Mouse (Mus musculus) natural killer cell, adult 2 months (primary cell): ENCODE data around the gene Gja5.
A peak's percentile ranks its signal among the peaks of the same experiment; 100 is the strongest.
"Not testable (repeated sequence)": the region's sequence is repeated elsewhere in the genome, so short reads cannot be mapped to it uniquely, and the experiment has no call there.

Experiments
- DNase-seq, 2 experiments: peaks; one replicate each; pipeline ENCODE4 v3.0.0; 2022; ENCODE audit warnings: low spot score in 2 of 2

Gja5 gene

DNA sequence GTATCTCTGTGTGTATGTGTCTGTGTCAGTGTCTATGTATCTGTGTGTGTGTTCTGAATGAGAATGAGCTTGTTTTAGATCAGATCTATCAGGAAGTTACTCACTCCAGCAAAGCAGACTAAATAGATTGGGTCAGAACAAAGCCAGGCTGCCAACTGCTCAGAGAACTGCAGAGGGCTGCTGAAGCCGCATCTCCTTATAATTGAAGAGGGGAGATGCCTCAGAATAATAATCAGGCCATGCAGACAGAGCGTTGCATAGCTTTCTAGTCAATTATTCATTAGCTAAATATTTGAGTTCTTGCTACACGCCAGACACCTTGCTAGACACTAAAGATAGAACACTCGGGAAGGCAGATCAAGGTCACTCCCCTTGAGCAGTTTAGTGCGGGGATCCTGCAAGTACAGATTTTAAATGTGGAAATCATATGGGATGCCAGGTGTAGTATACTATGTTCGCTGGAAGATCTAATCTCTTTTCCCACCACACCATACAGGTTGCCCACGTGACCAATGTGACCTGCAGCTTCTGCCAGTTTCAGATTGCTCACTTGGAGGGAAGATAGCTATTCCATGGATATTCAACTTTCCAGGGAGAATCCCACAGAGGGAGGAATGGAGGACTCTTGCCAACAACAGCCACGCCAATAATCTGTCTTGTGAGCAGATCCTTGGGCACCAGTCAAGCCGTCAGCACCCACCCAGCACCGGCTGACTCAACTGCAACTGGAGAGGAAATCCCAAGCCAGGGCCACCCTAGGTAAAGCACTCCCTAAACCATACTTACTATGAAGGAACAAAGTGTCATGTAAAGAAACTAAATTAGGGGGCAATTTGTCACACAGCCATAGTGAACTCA, 196.5 kb downstream of the Gja5 start:
- no peak for DNase-seq

GRCm38 (mm10) chr3:97103946-97104345, 199.5 kb downstream of the Gja5 start:
- not testable (repeated sequence) for DNase-seq

DNA sequence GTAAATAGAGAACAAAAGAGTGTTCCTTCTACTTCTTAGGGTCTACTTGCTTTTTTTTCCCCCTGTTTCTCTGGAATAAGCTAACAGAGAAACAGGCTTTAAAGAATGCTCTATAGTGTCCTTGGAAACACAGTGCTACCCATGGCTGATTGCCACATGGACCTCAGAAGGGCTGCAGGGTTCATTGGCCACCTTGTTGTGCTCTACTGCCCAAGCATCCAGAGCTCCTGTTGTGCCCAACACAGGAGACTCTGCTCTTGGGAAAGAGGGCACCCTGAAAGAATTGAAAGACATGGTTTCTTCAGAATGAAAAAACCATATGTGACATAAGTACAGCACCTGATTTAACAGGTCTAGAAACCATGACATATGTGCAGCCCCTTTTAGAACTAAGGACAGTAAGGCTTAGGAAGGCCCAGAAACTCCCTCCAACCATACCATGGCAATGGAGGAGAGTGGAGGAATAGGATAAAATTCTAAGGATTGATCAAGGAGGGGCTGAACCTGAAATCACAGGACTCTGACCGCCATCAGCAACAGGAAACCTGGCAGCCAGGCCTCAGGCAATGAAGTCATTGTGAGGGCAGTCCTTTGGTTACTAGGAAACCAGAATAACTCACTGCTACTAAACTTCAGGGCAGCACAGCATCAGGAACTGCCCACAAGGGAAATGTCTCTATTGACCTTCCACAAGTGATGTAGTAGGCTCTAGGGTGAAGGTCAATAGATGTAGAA, 200.4 kb downstream of the Gja5 start:
- no peak for DNase-seq

DNA sequence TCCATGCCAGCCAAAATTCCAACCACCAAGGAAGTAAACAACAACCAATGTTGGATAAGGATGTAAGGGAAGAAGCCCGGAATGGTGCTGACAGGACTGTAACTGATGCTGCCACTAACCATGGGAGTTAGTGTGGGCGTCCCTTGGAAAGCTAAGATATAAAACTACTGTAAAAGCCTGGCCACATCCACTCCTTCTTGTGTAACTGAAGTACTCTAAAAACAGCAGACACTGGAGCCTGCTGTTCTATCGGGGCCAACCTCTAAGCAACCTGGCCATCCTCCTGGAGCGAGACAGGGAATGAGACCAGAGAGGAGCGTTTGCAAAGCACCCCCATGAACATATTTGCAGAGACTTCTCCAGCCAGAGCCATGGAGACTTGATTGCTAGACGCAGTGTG, 213.0 kb downstream of the Gja5 start:
- DNase-seq: no peak

- no peak for DNase-seq
Observed at GRCm38 (mm10) chr3:97118313-97118712, 213.8 kb downstream of the Gja5 start.

DNA sequence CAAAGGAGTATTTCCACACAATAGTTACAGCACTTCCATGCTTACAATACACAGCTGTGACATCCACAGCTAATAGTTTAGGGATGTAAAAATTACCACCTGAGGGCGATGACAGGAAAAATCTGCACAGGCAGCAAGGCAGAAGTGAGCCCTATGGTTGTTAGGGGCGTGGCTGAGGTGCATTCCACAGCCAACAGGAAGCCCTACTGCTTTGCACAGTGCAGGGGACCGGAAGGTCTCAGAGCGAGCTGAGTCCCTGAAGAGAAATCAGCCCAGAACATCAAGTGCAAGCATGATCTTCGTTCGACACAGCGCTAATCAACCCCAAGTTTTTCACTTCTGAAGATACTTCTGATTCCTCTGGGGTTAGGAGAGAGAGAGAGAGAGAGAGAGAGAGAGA, 219.7 kb downstream of the Gja5 start:
- DNase-seq: peak; percentile 7 to 48
